Mouse (Mus musculus) heart, postnatal 0 days (tissue): ENCODE results near the gene Fhit. TPM values are rescaled to one million over a fixed set of nuclear protein-coding genes. Genes with fewer than 3 reads are reported as not detected.

ENCODE experiments used
- ATAC-seq: fragments of 200-750 bp; cut with Nextera tagmentation; 2 replicates; pipeline ENCODE4 v1.8.0; 2017; ENCODE audit warnings: low read depth, moderate number of reproducible peaks, moderate library complexity; ENCODE audit not compliant: insufficient read depth
- DNase-seq: peaks from one replicate; pipeline ENCODE4 v3.0.0-alpha.2; 2016; ENCODE audit warnings: low spot score
- H3K27ac ChIP-seq: fragments of 300-500 bp; sonication (generic); 2 replicates; pipeline ENCODE4 v1.5.1; 2014; ENCODE audit warnings: low read depth, mild to moderate bottlenecking
- H3K27me3 ChIP-seq: fragments of 300-500 bp; sonication (generic); 2 replicates; pipeline ENCODE4 v1.6.1; 2014; ENCODE audit warnings: low read length, mixed read lengths; ENCODE audit not compliant: control insufficient read depth, insufficient read depth
- H3K36me3 ChIP-seq: fragments of 300-500 bp; sonication (generic); replicated peaks from 2 replicates; pipeline ENCODE4 v1.6.1; 2014; ENCODE audit warnings: low read length, mixed read lengths; ENCODE audit not compliant: control insufficient read depth, insufficient read depth
- H3K4me1 ChIP-seq: fragments of 300-500 bp; sonication (generic); 2 replicates; pipeline ENCODE4 v1.6.1; 2014; ENCODE audit warnings: antibody characterized with exemption; ENCODE audit not compliant: control insufficient read depth, insufficient read depth
- H3K4me2 ChIP-seq: fragments of 300-500 bp; sonication (generic); 2 replicates; pipeline ENCODE4 v1.6.1; 2014; ENCODE audit warnings: low read depth, mild to moderate bottlenecking, low read length, moderate library complexity
- H3K4me3 ChIP-seq: fragments of 300-500 bp; sonication (generic); 2 replicates; pipeline ENCODE4 v1.5.1; 2014; ENCODE audit warnings: low read depth, low read length
- H3K9ac ChIP-seq: fragments of 300-500 bp; sonication (generic); replicated peaks from 2 replicates; pipeline ENCODE4 v1.6.1; 2014; ENCODE audit warnings: low read depth, low read length, mixed read lengths
- H3K9me3 ChIP-seq: fragments of 300-500 bp; sonication (generic); replicated peaks from 2 replicates; pipeline ENCODE4 v1.6.1; 2016; ENCODE audit warnings: low read length; ENCODE audit not compliant: control insufficient read depth
- CTCF ChIP-seq: IDR thresholded peaks from 2 replicates; pipeline ENCODE4 v1.5.1; 2016; ENCODE audit warnings: antibody characterized with exemption, control low read depth, low read depth
- EP300 ChIP-seq: IDR thresholded peaks from 2 replicates; pipeline ENCODE4 v1.6.1; 2016; ENCODE audit warnings: antibody characterized with exemption, low read depth
- WGBS: fragments of 180-500 bp; shearing (Covaris S2); extraction: QIAGEN DNeasy Blood & Tissue Kit; methylation state at CpG from one replicate; pipeline ENCODE4 v1.1.7; 2014; 5-methylcytosine and 5-hydroxymethylcytosine counted together
- polyA plus RNA-seq: library from polyadenylated mRNA; unstranded; fragments of >200 nt; fragmentation: Nextera tagmentation; extraction: Ambion mirVana; gene quantifications from 2 replicates; pipeline ENCODE4 v1.2.1, GENCODE M21; 2015
- total RNA-seq: library from RNA; depleted of rRNA; stranded (reverse); fragments of >200 nt; gene quantifications from 2 replicates; pipeline ENCODE4 v1.2.3, GENCODE M21; 2014; ENCODE audit warnings: low replicate concordance

Fhit gene
- total and polyA plus RNA-seq, 2 experiments from 2014 or later: 4.1 to 5.2 TPM

DNA sequence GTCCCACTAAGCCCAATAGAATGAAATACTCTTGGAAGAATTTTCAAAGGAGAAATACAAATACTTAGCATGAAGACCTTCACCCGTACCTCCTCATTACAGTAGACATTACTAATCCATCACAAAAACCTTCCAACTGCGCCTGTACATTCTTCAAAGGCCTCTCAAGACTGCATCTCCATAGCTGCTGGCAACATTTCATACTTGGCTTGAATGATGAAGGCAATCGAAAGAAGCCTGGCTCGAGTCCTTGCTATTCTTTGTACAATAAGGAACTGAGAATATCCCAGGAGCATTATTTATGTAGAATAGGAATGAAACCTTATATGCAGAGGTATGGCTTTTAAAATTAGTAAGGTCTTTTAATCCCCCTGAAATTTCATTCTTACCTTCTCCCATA is 636.0 kb downstream of the Fhit start:
- no peak overlapping the region for H3K27ac ChIP-seq
- no peaks in the 10 kb centered on the region for H3K9me3 ChIP-seq
- no peak overlapping the region for H3K4me2 ChIP-seq
- H3K36me3 ChIP-seq: no peaks in the 10 kb centered on the region
- DNase-seq: no peak
- no peak for ATAC-seq
- H3K9ac ChIP-seq: no peak overlapping the region
- TF ChIP-seq EP300: no peak
- no peak for TF ChIP-seq CTCF
- peaks cover 3% of the 10 kb centered on the region; the same call in 1 of the 2 replicates for H3K4me1 ChIP-seq
- no peaks in the 10 kb centered on the region for H3K27me3 ChIP-seq
- no peak overlapping the region for H3K4me3 ChIP-seq
- WGBS: 76% methylated on average over 4 of the region's 4 CpGs

- Histone ChIP-seq H3K36me3 (no peaks in the 10 kb centered on the region), H3K9ac (no peak overlapping the region), H3K4me1 (no peaks in the 10 kb centered on the region)
Measured at GRCm38 (mm10) chr14:10514026-10514425, 647.8 kb downstream of the Fhit start.

GRCm38 (mm10) chr14:10509252-10509651 is 652.6 kb downstream of the Fhit start:
- TF ChIP-seq CTCF (no peak), EP300 (no peak)
- Histone ChIP-seq H3K9me3 (no peaks in the 10 kb centered on the region), H3K27ac (no peak overlapping the region), H3K27me3 (no peaks in the 10 kb centered on the region), H3K4me1 (no peaks in the 10 kb centered on the region), H3K4me3 (no peak overlapping the region), H3K36me3 (no peaks in the 10 kb centered on the region), H3K4me2 (no peak overlapping the region), H3K9ac (no peak overlapping the region)
- no peak for DNase-seq
- no peak for ATAC-seq

More at GRCm38 (mm10) chr14:10514026-10514425, 647.8 kb downstream of the Fhit start:
- Histone ChIP-seq H3K27ac (no peak overlapping the region), H3K27me3 (no peaks in the 10 kb centered on the region), H3K4me3 (no peak overlapping the region), H3K4me2 (no peak overlapping the region), H3K9me3 (no peaks in the 10 kb centered on the region)
- DNase-seq (no peak), ATAC-seq (no peak)
- no peak for TF ChIP-seq CTCF
- TF ChIP-seq EP300: no peak

GRCm38 (mm10) chr14:10507560-10507959 is 654.3 kb downstream of the Fhit start:
- ATAC-seq (no peak), DNase-seq (no peak)
- H3K9ac ChIP-seq: no peak overlapping the region
- H3K36me3 ChIP-seq: no peaks in the 10 kb centered on the region
- H3K4me2 ChIP-seq: no peak overlapping the region
- no peaks in the 10 kb centered on the region for H3K27me3 ChIP-seq
- H3K4me1 ChIP-seq: no peaks in the 10 kb centered on the region
- 58% methylated on average over 1 of the region's 1 CpGs for WGBS
- H3K9me3 ChIP-seq: no peaks in the 10 kb centered on the region
- no peak overlapping the region for H3K4me3 ChIP-seq
- no peak overlapping the region for H3K27ac ChIP-seq
- TF ChIP-seq EP300 (no peak), CTCF (no peak)

DNA sequence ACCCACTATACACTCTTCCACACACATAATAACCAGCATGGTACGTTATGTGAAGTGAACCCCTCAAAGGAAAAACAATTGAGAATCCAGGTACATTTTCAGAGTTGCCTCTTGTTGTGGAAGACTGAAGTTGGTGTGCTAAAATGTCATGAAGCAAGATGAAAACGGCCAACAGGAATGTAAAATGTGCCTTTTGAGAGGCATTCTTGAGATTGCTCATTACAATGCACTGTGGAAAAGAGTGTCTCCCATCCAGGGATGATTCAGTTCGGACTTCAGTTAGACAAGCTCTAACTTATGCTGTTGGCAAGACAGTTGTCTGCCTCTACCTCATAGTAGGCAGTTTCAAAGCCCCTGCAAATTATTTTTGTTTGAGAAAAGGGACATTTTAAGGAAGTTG is 676.0 kb downstream of the Fhit start:
- DNase-seq (no peak), ATAC-seq (no peak)
- no peaks in the 10 kb centered on the region for H3K9me3 ChIP-seq
- no peaks in the 10 kb centered on the region for H3K36me3 ChIP-seq
- TF ChIP-seq EP300 (no peak), CTCF (no peak)
- H3K27me3 ChIP-seq: no peaks in the 10 kb centered on the region
- no peak overlapping the region for H3K4me2 ChIP-seq
- WGBS: 76% methylated on average over 3 of the region's 3 CpGs
- H3K27ac ChIP-seq: no peak overlapping the region
- H3K4me3 ChIP-seq: no peak overlapping the region
- H3K4me1 ChIP-seq: no peaks in the 10 kb centered on the region
- H3K9ac ChIP-seq: no peak overlapping the region

DNA sequence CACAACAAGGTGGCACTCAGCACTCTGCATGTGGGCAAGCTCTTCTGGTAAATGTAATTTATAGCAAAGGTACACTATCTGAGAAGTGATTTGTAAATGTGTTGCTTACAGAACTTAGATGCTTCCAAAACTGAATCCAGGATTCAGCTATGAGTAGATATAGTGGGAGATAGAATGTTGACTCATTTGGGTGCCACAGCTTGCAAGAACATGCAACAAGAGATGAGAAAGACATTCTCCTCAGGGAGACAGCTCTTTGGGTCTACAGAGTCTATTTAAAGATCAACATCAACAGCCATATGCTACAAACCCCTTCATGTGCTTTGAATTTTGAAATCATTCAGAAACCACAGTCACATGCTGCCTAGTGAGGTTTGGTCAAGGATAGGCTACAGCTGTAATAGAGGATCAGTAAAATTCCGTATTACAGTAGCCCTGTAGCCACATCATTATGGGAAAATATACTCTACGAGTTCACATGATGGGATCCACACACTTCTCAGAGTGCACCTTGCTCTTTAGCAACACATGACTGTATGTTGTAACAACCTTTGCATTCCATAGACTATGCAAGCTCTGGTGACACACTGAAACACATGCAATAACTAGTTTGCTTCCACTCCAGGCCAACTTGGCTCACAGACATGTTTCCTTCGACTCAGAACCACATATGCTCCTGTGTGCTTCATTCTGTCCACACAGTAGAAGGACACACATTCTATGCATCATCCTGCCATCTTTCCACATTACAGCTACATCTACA is 678.8 kb downstream of the Fhit start:
- DNase-seq: no peak
- no peak overlapping the region for H3K9ac ChIP-seq
- no peak overlapping the region for H3K27ac ChIP-seq
- no peak overlapping the region for H3K4me3 ChIP-seq
- H3K4me2 ChIP-seq: no peak overlapping the region
- no peaks in the 10 kb centered on the region for H3K9me3 ChIP-seq
- WGBS: 76% methylated on average over 3 of the region's 3 CpGs
- no peaks in the 10 kb centered on the region for H3K4me1 ChIP-seq
- no peak for ATAC-seq
- TF ChIP-seq EP300 (no peak), CTCF (no peak)
- no peaks in the 10 kb centered on the region for H3K27me3 ChIP-seq
- no peaks in the 10 kb centered on the region for H3K36me3 ChIP-seq
